Mouse (Mus musculus): ENCODE measurements around the gene Rnf208.
A peak's percentile ranks its signal among the peaks of the same experiment; 100 is the strongest.

The Rnf208 gene

DNA sequence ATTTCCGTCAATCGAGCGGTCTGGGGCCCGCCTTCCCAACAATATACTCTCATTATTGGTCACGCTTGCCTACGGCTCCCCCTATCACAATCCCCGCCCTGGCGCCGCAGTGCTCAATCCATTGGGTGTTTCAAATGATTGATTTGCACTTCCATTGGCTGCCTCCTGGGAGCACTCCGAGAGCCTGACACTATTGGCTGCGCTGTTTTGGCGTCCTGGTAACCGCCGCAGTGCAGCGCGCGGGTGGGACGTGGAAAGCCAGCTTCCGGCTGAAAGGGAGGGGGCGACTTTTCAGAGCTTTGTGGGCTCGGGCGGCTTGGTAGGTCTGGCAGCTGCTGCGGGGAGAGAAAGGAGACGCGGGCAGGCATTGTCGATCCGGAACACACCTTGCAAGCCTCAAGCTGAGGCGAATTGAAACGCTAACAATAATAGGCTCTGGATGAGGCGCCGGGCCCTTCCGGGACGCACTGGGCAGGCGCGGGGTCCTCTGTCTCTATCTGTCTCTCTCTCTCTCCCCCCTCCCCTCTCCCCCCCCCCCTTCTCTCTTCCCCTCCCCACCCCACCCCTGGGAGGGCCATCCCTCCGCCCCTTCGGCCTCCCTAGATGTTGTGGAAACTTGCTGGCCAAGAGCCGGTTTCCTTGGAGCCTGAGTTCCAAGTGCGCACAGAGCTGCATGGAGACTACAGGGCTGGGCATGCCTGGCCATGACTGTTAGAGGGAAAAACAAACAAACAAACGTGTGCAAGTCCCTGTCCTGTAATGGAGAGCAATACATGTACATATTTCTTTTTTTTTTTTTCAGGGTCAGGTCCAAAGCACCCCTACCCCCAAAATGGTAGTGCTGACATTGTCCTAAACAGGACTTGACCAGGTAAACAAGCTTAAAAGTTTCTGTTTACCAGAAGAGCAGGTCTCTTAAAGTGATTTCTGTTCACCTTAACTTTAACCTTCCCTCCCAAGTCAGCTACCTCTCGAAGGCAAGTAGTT lies 17.0 kb upstream of the Rnf208 start:
- peak; percentile 95 to 98 for DNase-seq

- DNase-seq, result no peak
Observed at GRCm38 (mm10) chr2:25225811-25226379, 16.2 kb upstream of the Rnf208 start.

DNA sequence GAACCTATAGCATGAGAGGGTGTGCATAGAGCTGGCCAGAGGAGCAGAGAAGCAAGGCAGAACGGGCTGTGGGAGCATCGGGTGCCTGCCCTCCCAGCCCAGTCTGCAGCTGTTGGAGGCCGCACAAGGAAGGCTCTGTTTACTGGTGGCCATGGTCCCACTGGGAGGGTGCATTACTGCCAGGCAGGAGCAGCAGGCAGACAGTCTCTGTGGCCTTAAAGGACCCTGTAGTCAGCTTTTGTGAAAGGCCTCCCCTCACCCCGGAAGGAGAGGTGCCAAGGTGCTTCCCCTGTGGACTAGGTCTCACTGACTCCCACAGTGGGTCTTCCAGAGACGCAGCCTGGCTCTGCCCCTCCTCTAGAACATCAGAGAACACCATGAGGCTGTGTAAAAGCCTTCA lies 15.2 kb upstream of the Rnf208 start:
- DNase-seq, result no peak

DNA sequence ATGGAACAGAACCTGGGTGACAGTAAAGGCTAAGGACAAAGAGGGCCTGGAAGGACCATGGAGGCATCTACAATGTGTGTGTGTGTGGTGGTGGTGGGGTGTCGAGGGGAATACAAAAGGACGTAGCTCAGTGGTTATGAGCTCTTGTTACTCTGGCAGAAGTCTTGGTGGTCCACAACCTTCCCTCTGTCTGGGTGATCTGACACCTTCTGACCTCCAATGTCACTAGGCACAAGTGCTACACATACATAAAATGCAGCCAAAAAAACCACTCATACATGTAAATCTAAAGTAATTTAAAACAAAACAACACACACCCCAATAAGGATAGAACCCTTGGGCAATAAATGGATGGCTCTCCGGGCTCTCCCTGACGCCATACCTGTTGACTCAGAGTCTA lies 14.6 kb upstream of the Rnf208 start:
- DNase-seq, result no peak

DNA sequence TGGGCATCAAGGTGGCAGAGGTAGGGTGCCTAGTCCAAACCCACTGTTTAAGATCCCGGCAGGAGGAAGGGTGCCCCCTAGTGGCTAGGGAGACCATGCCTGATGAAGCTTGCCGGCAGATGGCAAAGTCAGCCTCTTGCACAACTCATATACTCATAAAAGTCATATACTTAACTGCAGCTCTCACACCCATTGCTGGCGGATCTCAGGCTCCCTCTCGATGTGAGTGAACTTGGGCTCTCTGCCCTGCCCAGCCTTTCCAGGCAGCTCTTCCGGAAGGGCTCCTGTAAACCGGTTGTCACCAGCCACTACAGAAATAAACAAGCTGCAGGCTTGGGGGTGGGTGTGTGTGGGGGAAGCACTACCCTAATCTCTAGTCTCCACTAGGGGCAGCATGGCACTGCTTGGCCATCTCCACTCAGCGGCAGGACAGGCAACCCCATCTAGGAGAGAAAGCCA lies 13.6 kb upstream of the Rnf208 start:
- DNase-seq, result peak; percentile 88 to 92

GRCm38 (mm10) chr2:25228995-25229530 lies 13.0 kb upstream of the Rnf208 start:
- no peak for DNase-seq

DNA sequence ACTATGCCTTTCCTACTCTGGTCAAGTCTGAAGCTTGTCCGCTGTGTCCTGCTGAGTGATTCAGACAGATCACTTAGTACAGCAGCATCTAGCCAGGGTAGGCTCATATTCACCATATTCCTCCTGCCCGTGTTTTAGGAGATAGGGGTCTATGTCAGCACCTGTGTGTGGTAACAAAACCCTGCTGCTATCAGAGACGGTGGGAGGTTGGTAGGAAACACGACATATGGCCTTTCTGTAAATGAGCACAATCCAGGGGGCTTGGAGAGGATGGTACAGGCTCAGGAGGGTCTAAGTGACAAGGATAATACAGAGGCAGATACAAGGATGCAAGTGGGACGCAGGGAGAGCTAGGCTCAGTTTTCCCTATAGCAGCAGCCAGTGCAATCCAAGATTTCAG lies 12.5 kb upstream of the Rnf208 start:
- DNase-seq, result no peak

DNA sequence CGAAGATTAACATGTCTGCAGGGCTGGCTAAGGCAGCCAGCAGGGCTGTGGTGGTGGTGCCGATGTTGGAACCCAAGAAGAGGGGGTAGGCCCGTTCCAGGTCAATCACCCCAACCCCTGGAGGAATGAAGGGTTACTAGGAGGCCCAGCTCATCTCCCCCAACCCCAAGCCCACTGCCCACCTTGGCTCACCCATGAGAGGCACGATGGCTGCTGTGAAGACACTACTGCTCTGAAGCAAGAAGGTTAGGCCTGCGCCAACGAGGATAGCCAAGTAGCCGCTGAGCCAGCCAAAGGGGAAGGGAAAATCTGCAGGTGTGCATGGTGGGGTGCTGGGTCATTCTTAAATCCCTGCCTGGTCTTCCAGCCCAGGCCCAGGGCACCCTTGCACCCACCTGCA lies 11.5 kb upstream of the Rnf208 start:
- no peak for DNase-seq

GRCm38 (mm10) chr2:25231038-25231437 lies 11.0 kb upstream of the Rnf208 start:
- DNase-seq, result no peak

GRCm38 (mm10) chr2:25233421-25233820 lies 8.6 kb upstream of the Rnf208 start:
- DNase-seq, result peak in 1 of 2 experiments; percentile 2

- DNase-seq, result peak in 1 of 2 experiments; percentile 47
Observed at GRCm38 (mm10) chr2:25234050-25234449, 8.0 kb upstream of the Rnf208 start, which contains the start of gene Slc34a3. Gene Slc34a3 (minus strand): TSS chr2:25234364.

GRCm38 (mm10) chr2:25234551-25235220 lies 7.4 kb upstream of the Rnf208 start:
- peak in 1 of 2 experiments; percentile 46 for DNase-seq

DNA sequence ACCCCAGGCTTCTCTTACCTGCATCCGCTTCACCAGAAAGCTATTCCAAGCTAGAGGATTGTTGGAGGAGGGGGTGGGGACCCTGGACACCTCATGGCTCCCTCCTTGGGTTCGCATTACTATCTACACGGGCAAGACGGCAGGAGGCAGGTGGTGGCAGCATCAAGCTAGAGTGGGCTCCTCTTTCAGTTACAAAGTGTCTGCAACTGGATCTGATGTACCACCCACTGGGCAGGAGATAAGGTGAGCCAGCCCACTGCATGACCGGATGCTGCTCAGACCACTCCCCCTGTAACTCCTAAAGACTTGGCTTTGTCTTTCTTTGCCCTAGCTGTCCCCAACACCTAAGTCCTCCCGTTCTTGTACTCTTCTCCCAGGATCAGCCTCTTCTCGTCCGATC lies 5.4 kb upstream of the Rnf208 start, which contains the start of gene Rnf224:
TSS of gene Rnf224 (minus strand) at position 174 of the 400 bp plus-strand sequence.
- DNase-seq, result peak in 1 of 2 experiments; percentile 7

- DNase-seq, result peak in 1 of 2 experiments; percentile 35
Observed at GRCm38 (mm10) chr2:25237522-25237921, 4.5 kb upstream of the Rnf208 start.

DNA sequence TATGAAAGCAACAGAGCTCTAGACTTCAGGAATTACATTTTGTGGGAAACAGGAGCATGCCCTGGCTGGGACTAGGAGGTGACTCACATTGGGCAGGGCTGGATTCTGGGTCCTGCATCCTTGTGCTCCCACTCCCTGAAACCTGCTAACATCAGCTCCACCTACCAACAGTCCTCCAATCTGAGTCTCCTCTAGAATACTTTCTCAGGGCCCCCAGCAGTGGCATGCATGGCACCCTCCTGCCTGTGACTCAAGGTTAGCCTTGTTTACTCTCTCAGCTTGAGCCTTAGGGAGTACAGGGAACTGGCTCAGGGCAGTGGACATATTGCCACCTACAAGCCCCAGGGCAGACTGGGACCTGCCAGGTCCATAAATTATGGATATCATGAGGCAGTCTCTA lies 3.9 kb upstream of the Rnf208 start:
- DNase-seq, result peak in 1 of 2 experiments; percentile 4

- DNase-seq, result peak in 1 of 2 experiments; percentile 3
Observed at GRCm38 (mm10) chr2:25239766-25240165, 2.3 kb upstream of the Rnf208 start.

DNA sequence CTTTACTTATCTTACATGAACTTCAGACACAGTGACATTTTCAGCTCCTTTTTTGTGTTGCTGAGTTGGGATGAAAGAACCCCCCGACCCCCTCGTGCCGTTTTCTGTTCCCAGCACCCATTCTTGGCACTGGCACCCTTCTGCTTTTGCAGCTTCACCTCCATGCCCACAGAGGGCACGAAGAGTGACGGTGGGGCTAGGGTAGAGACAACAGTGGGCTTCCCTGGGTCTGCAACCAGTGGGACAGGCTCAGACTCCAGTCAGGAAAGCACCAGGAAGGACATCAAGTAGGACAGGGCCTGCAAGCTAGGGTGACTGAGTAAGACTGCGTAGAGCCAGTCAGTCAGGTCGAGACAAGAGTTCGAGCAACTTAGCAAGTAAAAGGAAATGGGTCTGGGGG lies 1.7 kb upstream of the Rnf208 start:
- DNase-seq, result peak in 1 of 2 experiments; percentile 2

DNA sequence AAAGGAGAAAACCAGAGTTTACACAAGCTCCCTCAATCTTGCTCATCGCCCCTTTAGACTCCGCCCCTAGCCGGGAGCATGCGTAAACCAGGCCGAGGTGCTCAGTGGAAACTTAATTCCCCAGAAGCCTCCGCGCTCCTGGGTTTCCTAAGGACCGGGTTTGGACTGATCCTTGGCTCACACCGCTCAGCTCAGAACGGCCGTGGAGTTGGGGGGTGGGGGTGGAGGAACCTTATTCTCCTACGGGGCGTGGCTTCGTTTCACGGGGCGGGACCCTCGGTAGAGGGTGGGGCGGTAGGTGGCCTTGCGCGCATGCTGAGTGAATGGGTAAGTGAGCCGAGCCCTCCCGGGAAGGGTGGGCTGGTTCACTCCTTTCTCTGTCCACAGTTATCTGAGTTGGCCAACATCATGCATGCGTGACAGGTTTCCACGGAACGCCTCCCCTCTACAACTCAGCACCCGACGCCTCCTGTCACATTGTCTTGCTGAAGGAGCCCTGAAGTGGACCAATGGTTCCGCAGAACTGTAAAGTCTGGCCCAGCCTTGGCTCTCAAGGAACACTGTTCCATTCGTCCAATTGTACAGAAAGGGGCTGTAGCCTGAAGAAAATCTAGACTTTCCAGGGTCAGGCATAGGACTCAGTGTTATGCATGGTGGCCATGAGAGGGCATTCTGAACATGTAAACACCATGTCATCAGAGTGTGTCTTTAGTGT lies 1.2 kb upstream of the Rnf208 start:
- peak; percentile 84 to 89 for DNase-seq

GRCm38 (mm10) chr2:25241438-25241775 lies 648 bp upstream of the Rnf208 start:
- DNase-seq, result peak in 1 of 2 experiments; percentile 9

GRCm38 (mm10) chr2:25243342-25243741 lies 1.3 kb downstream of the Rnf208 start:
- DNase-seq, result no peak

GRCm38 (mm10) chr2:25244144-25244543 lies 2.1 kb downstream of the Rnf208 start:
- no peak for DNase-seq

All from kidney, postnatal 4 days (tissue).